Mouse (Mus musculus): Measurements from ENCODE around the gene Anapc16.

DNA sequence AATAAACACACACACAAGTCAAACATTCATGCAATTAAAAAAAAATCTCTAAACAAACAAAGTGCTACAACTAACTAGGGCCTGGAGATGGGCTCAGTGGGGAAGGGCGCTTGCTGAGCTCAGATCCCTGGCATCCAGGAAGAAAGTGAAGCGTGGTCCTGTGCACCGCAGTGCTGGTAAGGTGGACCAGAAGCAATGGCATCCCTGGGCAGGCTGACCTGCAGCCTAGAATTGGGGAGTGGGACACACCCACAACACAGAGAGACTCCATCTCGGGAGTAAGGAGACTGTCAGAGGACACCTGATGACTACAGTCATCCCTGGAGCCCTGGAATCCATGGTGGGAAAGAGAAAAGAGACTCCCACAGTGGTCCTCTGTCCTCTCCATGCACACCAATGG, 29.5 kb downstream of the Anapc16 start:
- no peak for TF ChIP-seq POLR2A (IDR thresholded peaks at IDR 0.05; ENCODE audit: control insufficient read depth, low read depth, low read length)
- no peak for TF ChIP-seq CTCF (IDR thresholded peaks at IDR 0.05; ENCODE audit: control insufficient read depth, insufficient read depth, insufficient replicate concordance, low read depth, low read length)
